22 mouse cellular contexts compared by ENCODE assay signal in genomic region chr8:111209874-111210273, GRCm38 (mm10). TPM values are rescaled to one million over a fixed set of nuclear protein-coding genes. Genes with fewer than 3 reads are reported as not detected.
DNase-seq lines count a peak whose midpoint lies in the region; ATAC-seq and TF ChIP-seq lines count a peak whose summit lies in the region.
"Had no signal": no experiment of that assay in that cellular context is flagged by ENCODE, and none has a peak within 500 bp of the region (broad histone marks: within the 10 kb centered on the region; RNA-seq: fewer than 3 reads in every experiment).

No protein-coding gene starts in this region.

- ATAC-seq in intestine, embryonic 16.5 days, result no peak
- ATAC-seq: activated CD4-positive, CD25-positive, alpha-beta regulatory T cell, adult 4 months; liver, postnatal 0 days had no signal

- peak; percentile 22 for TF ChIP-seq CTCF in heart, adult 2 months (IDR thresholded peaks at IDR 0.05)
- TF ChIP-seq CTCF in MEL (IDR thresholded peaks at IDR 0.05 in 2 of 3, conservative IDR thresholded peaks at IDR 0.05 in 1 of 3; ENCODE audit: control insufficient read depth in 1 of 3, insufficient read depth in 1 of 3, low read depth in 2 of 3, low read length in 3 of 3, poor library complexity in 1 of 3, severe bottlenecking in 1 of 3), result no peak

- DNase-seq in heart, adult 2 months, result no peak
- no peak for DNase-seq in heart, postnatal 4 days
- DNase-seq in 3134 (ENCODE audit: extremely low read depth, insufficient read length, low spot score), result peak; percentile 19
- DNase-seq in MEL (ENCODE audit: low read depth, low spot score), result peak; percentile 60
- peak; percentile 32 for DNase-seq in fibroblast of lung, adult 2 months (ENCODE audit: low read depth)
- no peak for DNase-seq in kidney, adult 8-10 months
- no peak for DNase-seq in cerebellum, postnatal 36 days
- DNase-seq: adrenal gland, postnatal 25 days; cerebellum, adult 8-10 months; gastrocnemius, postnatal 25 days; heart, postnatal 14 days; kidney, adult 11 months; kidney, postnatal 25 days; liver, postnatal 0 days; right cerebral cortex, postnatal 14 days had no signal

- H3K9me3 ChIP-seq in MEL (replicated peaks; ENCODE audit: insufficient read depth, low read length), result no peaks in the 10 kb centered on the region
- H3K9me3 ChIP-seq in intestine, embryonic 16.5 days (ENCODE audit: control insufficient read depth, low read length), result no peaks in the 10 kb centered on the region
- H3K9me3 ChIP-seq: embryonic facial prominence, embryonic 15.5 days; G1E; hindbrain, embryonic 15.5 days; limb, embryonic 15.5 days had no signal

- no peak for TF ChIP-seq POLR2A in heart, adult 2 months (IDR thresholded peaks at IDR 0.05; ENCODE audit: insufficient read depth, low read depth, low read length)
- TF ChIP-seq POLR2A in MEL (IDR thresholded peaks at IDR 0.05; ENCODE audit: control insufficient read depth in 1 of 2, insufficient read depth in 1 of 2, low read depth in 1 of 2, low read length in 2 of 2, poor library complexity in 1 of 2), result no peak

- H3K27ac ChIP-seq in heart, adult 2 months, result no peak overlapping the region
- no peak overlapping the region for H3K27ac ChIP-seq in MEL (ENCODE audit: control insufficient read depth, low read depth, low read length)
- H3K27ac ChIP-seq in intestine, embryonic 16.5 days (ENCODE audit: low read length), result no peak overlapping the region
- H3K27ac ChIP-seq: embryonic facial prominence, embryonic 15.5 days; hindbrain, embryonic 15.5 days; limb, embryonic 15.5 days had no signal

- no peak overlapping the region for H3K4me3 ChIP-seq in heart, adult 2 months
- no peak overlapping the region for H3K4me3 ChIP-seq in MEL (ENCODE audit: control insufficient read depth in 1 of 2, insufficient read depth in 1 of 2, low read depth in 2 of 2, low read length in 2 of 2)
- no peak overlapping the region for H3K4me3 ChIP-seq in intestine, embryonic 16.5 days (ENCODE audit: low read length)
- H3K4me3 ChIP-seq: embryonic facial prominence, embryonic 15.5 days; hindbrain, embryonic 15.5 days; limb, embryonic 15.5 days had no signal

- H3K4me1 ChIP-seq in heart, adult 2 months (ENCODE audit: control insufficient read depth, insufficient read depth, low read length), result peaks cover 9% of the 10 kb centered on the region
- H3K4me1 ChIP-seq in MEL (ENCODE audit: control insufficient read depth in 1 of 2, insufficient read depth in 2 of 2, low read length in 2 of 2), result peaks cover 6 to 19% of the 10 kb centered on the region in 2 experiments
- H3K4me1 ChIP-seq in intestine, embryonic 16.5 days (ENCODE audit: control insufficient read depth, insufficient read depth, low read length), result peaks cover 4% of the 10 kb centered on the region; the same call in 1 of the 2 replicates
- H3K4me1 ChIP-seq: embryonic facial prominence, embryonic 15.5 days; hindbrain, embryonic 15.5 days; limb, embryonic 15.5 days had no signal

- TF ChIP-seq EP300 in heart, adult 2 months (IDR thresholded peaks at IDR 0.05; ENCODE audit: insufficient read depth, low read depth, low read length), result no peak
- TF ChIP-seq EP300 in MEL (IDR thresholded peaks at IDR 0.05; ENCODE audit: low read depth in 1 of 2, low read length in 2 of 2), result no peak

- intact Hi-C loops in heart, adult 2 months (cut with DNase I), result loop anchor here (5.0 kb wide), 1 partner anchor 37 kb away; no protein-coding TSS in a partner anchor

- H3K4me2 ChIP-seq in intestine, embryonic 16.5 days (ENCODE audit: low read depth, low read length), result no peak overlapping the region
- H3K4me2 ChIP-seq: embryonic facial prominence, embryonic 15.5 days; heart, embryonic 11.5 days; hindbrain, embryonic 15.5 days; limb, embryonic 15.5 days had no signal

- peaks cover 19% of the 10 kb centered on the region for H3K36me3 ChIP-seq in heart, adult 2 months (ENCODE audit: control insufficient read depth, insufficient read depth, low read length)
- peaks cover 0 to 24% of the 10 kb centered on the region in 2 experiments; a peak in 3 of 4 replicates for H3K36me3 ChIP-seq in MEL (ENCODE audit: control insufficient read depth in 1 of 2, insufficient read depth in 2 of 2, low read length in 2 of 2)
- H3K36me3 ChIP-seq in intestine, embryonic 16.5 days (ENCODE audit: control insufficient read depth, insufficient read depth, low read length), result no peaks in the 10 kb centered on the region
- H3K36me3 ChIP-seq: embryonic facial prominence, embryonic 15.5 days; G1E; hindbrain, embryonic 15.5 days; limb, embryonic 15.5 days had no signal

- H3K79me2 ChIP-seq in heart, adult 2 months (replicated peaks; ENCODE audit: control insufficient read depth, insufficient read depth, low read length), result no peaks in the 10 kb centered on the region; the same call in 1 of the 2 replicates
- H3K79me2 ChIP-seq in MEL (ENCODE audit: control insufficient read depth, insufficient read depth, low read length, poor library complexity), result peaks cover 2% of the 10 kb centered on the region

- TF ChIP-seq RAD21 in MEL (IDR thresholded peaks at IDR 0.05; ENCODE audit: low read depth, low read length), result no peak

- no peak overlapping the region for H3K9ac ChIP-seq in heart, adult 2 months (ENCODE audit: low read depth, low read length)
- H3K9ac ChIP-seq in MEL (ENCODE audit: control insufficient read depth, low read depth, low read length, poor library complexity, severe bottlenecking), result no peak overlapping the region
- no peak overlapping the region for H3K9ac ChIP-seq in intestine, embryonic 16.5 days (ENCODE audit: low read depth, low read length)
- H3K9ac ChIP-seq: embryonic facial prominence, embryonic 15.5 days; hindbrain, embryonic 15.5 days; limb, embryonic 15.5 days; liver, postnatal 0 days had no signal

- no peaks in the 10 kb centered on the region for H3K27me3 ChIP-seq in heart, adult 2 months (ENCODE audit: control insufficient read depth, insufficient read depth, low read length)
- no peaks in the 10 kb centered on the region for H3K27me3 ChIP-seq in MEL (ENCODE audit: control insufficient read depth in 1 of 2, insufficient read depth in 2 of 2, low read length in 2 of 2)
- no peaks in the 10 kb centered on the region for H3K27me3 ChIP-seq in intestine, embryonic 16.5 days (replicated peaks; ENCODE audit: control insufficient read depth, insufficient read depth, low read length)
- H3K27me3 ChIP-seq: embryonic facial prominence, embryonic 15.5 days; hindbrain, embryonic 15.5 days; limb, embryonic 15.5 days had no signal

TF ChIP-seq in MEL, 35 proteins besides CTCF, POLR2A, EP300 and RAD21:
- TF ChIP-seq POLR2AphosphoS5 (IDR thresholded peaks at IDR 0.05; ENCODE audit: borderline replicate concordance, low read depth, low read length), result no peak
- peak; percentile 62; the same call in 1 of the 2 replicates for TF ChIP-seq ZNF384 (IDR thresholded peaks at IDR 0.05; ENCODE audit: low read depth, low read length)

RNA-seq across cellular contexts. Expression of gene Glg1, which starts 49.1 kb away (rescaled TPM):
- 10 to 100 TPM; 85.0 to 98.0 TPM for total RNA-seq in heart, adult 2 months (2021)
- 40.1 and 69.1 TPM in 2 replicates for polyA plus RNA-seq in heart, adult 2 months (2012; rRNA removed)
- total RNA-seq in heart, postnatal 4 days (2021), result 100 to 1,000 TPM; 107 TPM
- total RNA-seq in MEL (2012; rRNA removed), result 15.9 and 20.2 TPM in 2 replicates
- polyA plus RNA-seq in MEL (2012; ENCODE audit: insufficient read depth in 1 of 2, insufficient read length in 2 of 2, low read depth in 1 of 2, low replicate concordance in 2 of 2, missing spikeins in 1 of 2), result 10 to 100 TPM; 34.3 to 37.2 TPM
- polyA plus RNA-seq in intestine, embryonic 16.5 days (2015; fragmentation: Nextera tagmentation; extraction: Ambion mirVana), result 43.7 and 48.5 TPM in 2 replicates

Comparison
In these comparisons a context has a peak if more than half of its experiments do, and no peak if none do; other contexts are left out.
1. DNase-seq: peak in 3134 (single experiment), MEL (single experiment) and fibroblast of lung, adult 2 months (single experiment); none in heart, adult 2 months (0 of 2), heart, postnatal 4 days (single experiment), kidney, adult 8-10 months (0 of 2) and cerebellum, postnatal 36 days (0 of 2).